Mouse (Mus musculus): Measurements from ENCODE around the gene Eef1akmt2. TPM values are rescaled to one million over a fixed set of nuclear protein-coding genes. Genes with fewer than 3 reads are reported as not detected.

The Eef1akmt2 gene
- total and polyA plus RNA-seq, 2 experiments from 2014 or later: 77.3 to 86.1 TPM

GRCm38 (mm10) chr7:132888052-132888451 lies 35.6 kb upstream of the Eef1akmt2 start:
- DNase-seq: no peak
- H3K4me2 ChIP-seq (ENCODE audit: low read depth): no peak overlapping the region
- 91% methylated on average over 3 of the region's 3 CpGs for WGBS
- no peak overlapping the region for H3K27ac ChIP-seq (ENCODE audit: low read depth, low read length)
- no peaks in the 10 kb centered on the region for H3K9me3 ChIP-seq (ENCODE audit: low read length)
- H3K4me3 ChIP-seq (ENCODE audit: low read depth, low read length): no peak overlapping the region
- H3K27me3 ChIP-seq (ENCODE audit: insufficient read depth, low read length): no peaks in the 10 kb centered on the region
- H3K36me3 ChIP-seq (ENCODE audit: insufficient read depth): peaks cover 21% of the 10 kb centered on the region
- no peak overlapping the region for H3K9ac ChIP-seq
- ATAC-seq: no peak
- no peaks in the 10 kb centered on the region for H3K4me1 ChIP-seq (ENCODE audit: insufficient read depth)
- no peak for TF ChIP-seq CTCF (IDR thresholded peaks at IDR 0.05; ENCODE audit: low read depth)

- H3K4me2 ChIP-seq (ENCODE audit: low read depth): no peak overlapping the region
- H3K27ac ChIP-seq (ENCODE audit: low read depth, low read length): no peak overlapping the region
- DNase-seq: no peak
- H3K9ac ChIP-seq: no peak overlapping the region
- H3K4me1 ChIP-seq (ENCODE audit: insufficient read depth): no peaks in the 10 kb centered on the region
- ATAC-seq: no peak
- peaks cover 26% of the 10 kb centered on the region for H3K36me3 ChIP-seq (ENCODE audit: insufficient read depth)
- no peaks in the 10 kb centered on the region for H3K9me3 ChIP-seq (ENCODE audit: low read length)
- TF ChIP-seq CTCF (IDR thresholded peaks at IDR 0.05; ENCODE audit: low read depth): no peak
- no peak overlapping the region for H3K4me3 ChIP-seq (ENCODE audit: low read depth, low read length)
- 79% methylated on average over 7 of the region's 7 CpGs for WGBS
- H3K27me3 ChIP-seq (ENCODE audit: insufficient read depth, low read length): no peaks in the 10 kb centered on the region
Measured at GRCm38 (mm10) chr7:132887019-132887804, 34.7 kb upstream of the Eef1akmt2 start.

GRCm38 (mm10) chr7:132884031-132884430 lies 31.6 kb upstream of the Eef1akmt2 start:
- Histone ChIP-seq H3K27me3 (ENCODE audit: insufficient read depth, low read length) (no peaks in the 10 kb centered on the region), H3K4me2 (ENCODE audit: low read depth) (no peak overlapping the region), H3K36me3 (ENCODE audit: insufficient read depth) (peaks cover 53% of the 10 kb centered on the region), H3K4me3 (ENCODE audit: low read depth, low read length) (no peak overlapping the region), H3K27ac (ENCODE audit: low read depth, low read length) (no peak overlapping the region), H3K4me1 (ENCODE audit: insufficient read depth) (no peaks in the 10 kb centered on the region), H3K9ac (no peak overlapping the region), H3K9me3 (ENCODE audit: low read length) (no peaks in the 10 kb centered on the region)
- 82% methylated on average over 7 of the region's 7 CpGs for WGBS
- DNase-seq: peak; percentile 40
- no peak for ATAC-seq
- TF ChIP-seq CTCF (IDR thresholded peaks at IDR 0.05; ENCODE audit: low read depth): peak; percentile 62

GRCm38 (mm10) chr7:132882343-132882742 lies 29.9 kb upstream of the Eef1akmt2 start:
- no peak overlapping the region for H3K4me3 ChIP-seq (ENCODE audit: low read depth, low read length)
- DNase-seq: no peak
- H3K36me3 ChIP-seq (ENCODE audit: insufficient read depth): peaks cover 64% of the 10 kb centered on the region
- no peak overlapping the region for H3K4me2 ChIP-seq (ENCODE audit: low read depth)
- H3K9me3 ChIP-seq (ENCODE audit: low read length): no peaks in the 10 kb centered on the region
- no peak overlapping the region for H3K9ac ChIP-seq
- H3K27me3 ChIP-seq (ENCODE audit: insufficient read depth, low read length): no peaks in the 10 kb centered on the region
- peak; percentile 49 for TF ChIP-seq CTCF (IDR thresholded peaks at IDR 0.05; ENCODE audit: low read depth)
- H3K27ac ChIP-seq (ENCODE audit: low read depth, low read length): no peak overlapping the region
- no peaks in the 10 kb centered on the region for H3K4me1 ChIP-seq (ENCODE audit: insufficient read depth)
- ATAC-seq: no peak
- 67% methylated on average over 2 of the region's 2 CpGs for WGBS

- H3K9me3 ChIP-seq (ENCODE audit: low read length): no peaks in the 10 kb centered on the region
- TF ChIP-seq CTCF (IDR thresholded peaks at IDR 0.05; ENCODE audit: low read depth): no peak
- no peaks in the 10 kb centered on the region for H3K4me1 ChIP-seq (ENCODE audit: insufficient read depth)
- H3K27me3 ChIP-seq (ENCODE audit: insufficient read depth, low read length): no peaks in the 10 kb centered on the region
- WGBS: 89% methylated on average over 1 of the region's 1 CpGs
- H3K4me3 ChIP-seq (ENCODE audit: low read depth, low read length): no peak overlapping the region
- H3K27ac ChIP-seq (ENCODE audit: low read depth, low read length): no peak overlapping the region
- H3K4me2 ChIP-seq (ENCODE audit: low read depth): no peak overlapping the region
- no peak overlapping the region for H3K9ac ChIP-seq
- peaks cover 81% of the 10 kb centered on the region for H3K36me3 ChIP-seq (ENCODE audit: insufficient read depth)
- ATAC-seq (no peak), DNase-seq (no peak)
Measured at GRCm38 (mm10) chr7:132880276-132880675, 27.8 kb upstream of the Eef1akmt2 start.

GRCm38 (mm10) chr7:132875391-132876086 lies 23.1 kb upstream of the Eef1akmt2 start:
- Histone ChIP-seq H3K4me1 (ENCODE audit: insufficient read depth) (no peaks in the 10 kb centered on the region), H3K4me3 (ENCODE audit: low read depth, low read length) (no peak overlapping the region), H3K4me2 (ENCODE audit: low read depth) (no peak overlapping the region), H3K9me3 (ENCODE audit: low read length) (no peaks in the 10 kb centered on the region), H3K27me3 (ENCODE audit: insufficient read depth, low read length) (no peaks in the 10 kb centered on the region), H3K27ac (ENCODE audit: low read depth, low read length) (no peak overlapping the region), H3K36me3 (ENCODE audit: insufficient read depth) (peaks cover 84% of the 10 kb centered on the region), H3K9ac (no peak overlapping the region)
- DNase-seq (no peak), ATAC-seq (no peak)
- WGBS: 94% methylated on average over 2 of the region's 2 CpGs
- TF ChIP-seq CTCF (IDR thresholded peaks at IDR 0.05; ENCODE audit: low read depth): no peak

- H3K27me3 ChIP-seq (ENCODE audit: insufficient read depth, low read length): no peaks in the 10 kb centered on the region
- no peak overlapping the region for H3K9ac ChIP-seq
- no peak for TF ChIP-seq CTCF (IDR thresholded peaks at IDR 0.05; ENCODE audit: low read depth)
- DNase-seq (no peak), ATAC-seq (no peak)
- H3K4me2 ChIP-seq (ENCODE audit: low read depth): no peak overlapping the region
- peaks cover 82% of the 10 kb centered on the region for H3K36me3 ChIP-seq (ENCODE audit: insufficient read depth)
- WGBS: 97% methylated on average over 2 of the region's 2 CpGs
- no peaks in the 10 kb centered on the region for H3K4me1 ChIP-seq (ENCODE audit: insufficient read depth)
- no peak overlapping the region for H3K27ac ChIP-seq (ENCODE audit: low read depth, low read length)
- no peak overlapping the region for H3K4me3 ChIP-seq (ENCODE audit: low read depth, low read length)
- no peaks in the 10 kb centered on the region for H3K9me3 ChIP-seq (ENCODE audit: low read length)
Measured at GRCm38 (mm10) chr7:132873043-132873442, 20.6 kb upstream of the Eef1akmt2 start.
